Mouse (Mus musculus): Measurements from ENCODE around the gene Ss18l2. TPM values are rescaled to one million over a fixed set of nuclear protein-coding genes. Genes with fewer than 3 reads are reported as not detected.

Gene Ss18l2
- polyA plus RNA-seq, 1 experiment = 28.4 TPM

- Histone ChIP-seq H3K36me3 (ENCODE audit: control insufficient read depth, insufficient read depth, low read length) (peaks cover 13% of the 10 kb centered on the region; the same call in 1 of the 2 replicates), H3K27me3 (ENCODE audit: control insufficient read depth, insufficient read depth, low read length) (no peaks in the 10 kb centered on the region), H3K4me3 (ENCODE audit: control insufficient read depth, insufficient read depth, low read length) (no peak overlapping the region), H3K27ac (ENCODE audit: control insufficient read depth, insufficient read depth, low read length) (no peak overlapping the region), H3K4me1 (replicated peaks; ENCODE audit: control insufficient read depth, insufficient read depth, low read length) (no peaks in the 10 kb centered on the region)
- 94% methylated on average over 12 of the region's 12 CpGs for WGBS
- TF ChIP-seq POLR2A (IDR thresholded peaks at IDR 0.05; ENCODE audit: control insufficient read depth, extremely low read depth, insufficient read depth, low read length, poor library complexity) (no peak), CTCF (IDR thresholded peaks at IDR 0.05; ENCODE audit: borderline replicate concordance, control insufficient read depth, extremely low read depth, insufficient read depth, low read length, poor library complexity) (no peak)
- DNase-seq = no peak
These were observed 15.4 kb upstream of the Ss18l2 start for GRCm38 (mm10) chr9:121694736-121695135.

GRCm38 (mm10) chr9:121696626-121697025 lies 13.5 kb upstream of the Ss18l2 start:
- no peaks in the 10 kb centered on the region for H3K27me3 ChIP-seq (ENCODE audit: control insufficient read depth, insufficient read depth, low read length)
- H3K4me3 ChIP-seq (ENCODE audit: control insufficient read depth, insufficient read depth, low read length) = no peak overlapping the region
- WGBS = 97% methylated on average over 9 of the region's 9 CpGs
- peaks cover 6% of the 10 kb centered on the region; the same call in 1 of the 2 replicates for H3K36me3 ChIP-seq (ENCODE audit: control insufficient read depth, insufficient read depth, low read length)
- DNase-seq = no peak
- no peak for TF ChIP-seq CTCF (IDR thresholded peaks at IDR 0.05; ENCODE audit: borderline replicate concordance, control insufficient read depth, extremely low read depth, insufficient read depth, low read length, poor library complexity)
- no peak for TF ChIP-seq POLR2A (IDR thresholded peaks at IDR 0.05; ENCODE audit: control insufficient read depth, extremely low read depth, insufficient read depth, low read length, poor library complexity)
- no peak overlapping the region for H3K27ac ChIP-seq (ENCODE audit: control insufficient read depth, insufficient read depth, low read length)
- no peaks in the 10 kb centered on the region for H3K4me1 ChIP-seq (replicated peaks; ENCODE audit: control insufficient read depth, insufficient read depth, low read length)

- Histone ChIP-seq H3K4me1 (replicated peaks; ENCODE audit: control insufficient read depth, insufficient read depth, low read length) (no peaks in the 10 kb centered on the region), H3K27me3 (ENCODE audit: control insufficient read depth, insufficient read depth, low read length) (no peaks in the 10 kb centered on the region), H3K27ac (ENCODE audit: control insufficient read depth, insufficient read depth, low read length) (no peak overlapping the region), H3K36me3 (ENCODE audit: control insufficient read depth, insufficient read depth, low read length) (peaks cover 3% of the 10 kb centered on the region; the same call in 1 of the 2 replicates), H3K4me3 (ENCODE audit: control insufficient read depth, insufficient read depth, low read length) (no peak overlapping the region)
- peak; percentile 54 for DNase-seq
- TF ChIP-seq POLR2A (IDR thresholded peaks at IDR 0.05; ENCODE audit: control insufficient read depth, extremely low read depth, insufficient read depth, low read length, poor library complexity) (no peak), CTCF (IDR thresholded peaks at IDR 0.05; ENCODE audit: borderline replicate concordance, control insufficient read depth, extremely low read depth, insufficient read depth, low read length, poor library complexity) (peak; percentile 100)
- 100% methylated on average over 1 of the region's 1 CpGs for WGBS
These were observed 12.7 kb upstream of the Ss18l2 start for GRCm38 (mm10) chr9:121697150-121698049.

- TF ChIP-seq CTCF (IDR thresholded peaks at IDR 0.05; ENCODE audit: borderline replicate concordance, control insufficient read depth, extremely low read depth, insufficient read depth, low read length, poor library complexity) = no peak
- no peak for TF ChIP-seq POLR2A (IDR thresholded peaks at IDR 0.05; ENCODE audit: control insufficient read depth, extremely low read depth, insufficient read depth, low read length, poor library complexity)
- Histone ChIP-seq H3K27me3 (ENCODE audit: control insufficient read depth, insufficient read depth, low read length) (no peaks in the 10 kb centered on the region), H3K27ac (ENCODE audit: control insufficient read depth, insufficient read depth, low read length) (peak overlapping the region; percentile 68; the same call in 1 of the 2 replicates), H3K4me1 (replicated peaks; ENCODE audit: control insufficient read depth, insufficient read depth, low read length) (peaks cover 26% of the 10 kb centered on the region), H3K4me3 (ENCODE audit: control insufficient read depth, insufficient read depth, low read length) (peak overlapping the region; percentile 76), H3K36me3 (ENCODE audit: control insufficient read depth, insufficient read depth, low read length) (no peaks in the 10 kb centered on the region)
- no peak for DNase-seq
- WGBS = 37% methylated on average over 11 of the region's 11 CpGs
These were observed 5.9 kb upstream of the Ss18l2 start for GRCm38 (mm10) chr9:121704261-121704645.

- DNase-seq = peak; percentile 92
- Histone ChIP-seq H3K4me1 (replicated peaks; ENCODE audit: control insufficient read depth, insufficient read depth, low read length) (peaks cover 26% of the 10 kb centered on the region), H3K27ac (ENCODE audit: control insufficient read depth, insufficient read depth, low read length) (peak within 1 kb of the TSS; percentile 75), H3K36me3 (ENCODE audit: control insufficient read depth, insufficient read depth, low read length) (no peaks in the 10 kb centered on the region), H3K27me3 (ENCODE audit: control insufficient read depth, insufficient read depth, low read length) (no peaks in the 10 kb centered on the region), H3K4me3 (ENCODE audit: control insufficient read depth, insufficient read depth, low read length) (peak within 1 kb of the TSS; percentile 76)
- TF ChIP-seq POLR2A (IDR thresholded peaks at IDR 0.05; ENCODE audit: control insufficient read depth, extremely low read depth, insufficient read depth, low read length, poor library complexity) (peak; percentile 48), CTCF (IDR thresholded peaks at IDR 0.05; ENCODE audit: borderline replicate concordance, control insufficient read depth, extremely low read depth, insufficient read depth, low read length, poor library complexity) (peak; percentile 40; the same call in 1 of the 2 replicates)
- under 1% methylated on average over 69 of the region's 69 CpGs for WGBS
These were observed 5.2 kb upstream of the Ss18l2 start, which contains the start of gene Sec22c for GRCm38 (mm10) chr9:121704646-121705625. Gene Sec22c, minus strand, starts transcription at chr9:121705490.
